Mouse (Mus musculus) hindbrain, embryonic 10.5 days (tissue): Measurements from ENCODE around the gene Nup85. TPM values are rescaled to one million over a fixed set of nuclear protein-coding genes. Genes with fewer than 3 reads are reported as not detected.

Experiments
- DNase-seq: peaks from one replicate; pipeline ENCODE4 v3.0.0-alpha.2; 2017; ENCODE audit warnings: low spot score
- H3K27ac ChIP-seq: fragments of 300-500 bp; sonication (generic); 2 replicates; pipeline ENCODE4 v1.5.1; 2016; ENCODE audit warnings: mild to moderate bottlenecking, moderate library complexity
- H3K27me3 ChIP-seq: fragments of 300-500 bp; sonication (generic); 2 replicates; pipeline ENCODE4 v1.6.1; 2016; ENCODE audit warnings: mild to moderate bottlenecking; ENCODE audit not compliant: poor library complexity, insufficient read depth, severe bottlenecking
- H3K36me3 ChIP-seq: fragments of 300-500 bp; sonication (generic); 2 replicates; pipeline ENCODE4 v1.6.1; 2016; ENCODE audit warnings: mild to moderate bottlenecking, moderate library complexity
- H3K4me1 ChIP-seq: fragments of 300-500 bp; sonication (generic); replicated peaks from 2 replicates; pipeline ENCODE4 v1.6.1; 2016; ENCODE audit warnings: mild to moderate bottlenecking
- H3K4me3 ChIP-seq: fragments of 300-500 bp; sonication (generic); 2 replicates; pipeline ENCODE4 v1.5.1; 2016; ENCODE audit warnings: mild to moderate bottlenecking, moderate library complexity
- H3K9me3 ChIP-seq: fragments of 300-500 bp; sonication (generic); 2 replicates; pipeline ENCODE4 v1.6.1; 2016; ENCODE audit warnings: mild to moderate bottlenecking, moderate library complexity
- WGBS: fragments of 180-500 bp; shearing (Covaris S2); methylation state at CpG from one replicate; pipeline ENCODE4 v1.1.7; 2016; 5-methylcytosine and 5-hydroxymethylcytosine counted together
- polyA plus RNA-seq: library from polyadenylated mRNA; unstranded; fragments of >200 nt; fragmentation: Nextera tagmentation; extraction: Ambion mirVana; gene quantifications from 2 replicates; pipeline ENCODE4 v1.2.1, GENCODE M21; 2016

The Nup85 gene
- polyA plus RNA-seq, 1 experiment from 2014 or later, result 192 TPM

DNA sequence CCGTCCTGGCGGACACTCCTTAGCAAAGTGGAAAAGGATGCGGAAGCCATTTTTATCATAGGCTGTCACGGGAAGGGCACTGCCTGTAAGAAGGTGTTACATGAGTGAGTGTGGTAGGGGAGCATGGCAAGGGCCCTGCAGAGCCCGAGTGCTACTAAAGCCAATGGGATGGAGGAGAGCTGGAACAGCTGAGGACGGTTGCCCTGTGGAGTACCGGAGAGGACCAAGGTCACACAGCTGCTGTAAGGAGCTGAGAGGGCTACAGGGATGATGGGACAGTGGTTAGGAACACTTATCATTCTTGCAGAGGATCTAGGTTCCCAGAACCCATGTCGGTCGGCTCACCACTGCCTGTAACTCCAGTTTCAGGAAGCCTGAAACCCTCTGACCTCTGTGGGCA, 22.2 kb downstream of the Nup85 start:
- WGBS, result 92% methylated on average over 9 of the region's 9 CpGs
- Histone ChIP-seq H3K9me3 (no peaks in the 10 kb centered on the region), H3K27me3 (no peaks in the 10 kb centered on the region), H3K4me1 (no peaks in the 10 kb centered on the region; the same call in 1 of the 2 replicates), H3K36me3 (peaks cover 97% of the 10 kb centered on the region), H3K27ac (no peak overlapping the region), H3K4me3 (no peak overlapping the region)
- no peak for DNase-seq

GRCm38 (mm10) chr11:115587984-115588383, 23.8 kb downstream of the Nup85 start:
- no peaks in the 10 kb centered on the region for H3K9me3 ChIP-seq
- WGBS, result 80% methylated on average over 9 of the region's 9 CpGs
- no peak for DNase-seq
- H3K27me3 ChIP-seq, result no peaks in the 10 kb centered on the region
- no peaks in the 10 kb centered on the region; the same call in 1 of the 2 replicates for H3K4me1 ChIP-seq
- H3K27ac ChIP-seq, result no peak overlapping the region
- no peak overlapping the region for H3K4me3 ChIP-seq
- H3K36me3 ChIP-seq, result peaks cover 97% of the 10 kb centered on the region

GRCm38 (mm10) chr11:115590526-115591075, 26.4 kb downstream of the Nup85 start:
- Histone ChIP-seq H3K9me3 (no peaks in the 10 kb centered on the region), H3K4me1 (no peaks in the 10 kb centered on the region; the same call in 1 of the 2 replicates), H3K27me3 (no peaks in the 10 kb centered on the region), H3K27ac (no peak overlapping the region), H3K36me3 (peaks cover 97% of the 10 kb centered on the region), H3K4me3 (no peak overlapping the region)
- 86% methylated on average over 2 of the region's 2 CpGs for WGBS
- no peak for DNase-seq

DNA sequence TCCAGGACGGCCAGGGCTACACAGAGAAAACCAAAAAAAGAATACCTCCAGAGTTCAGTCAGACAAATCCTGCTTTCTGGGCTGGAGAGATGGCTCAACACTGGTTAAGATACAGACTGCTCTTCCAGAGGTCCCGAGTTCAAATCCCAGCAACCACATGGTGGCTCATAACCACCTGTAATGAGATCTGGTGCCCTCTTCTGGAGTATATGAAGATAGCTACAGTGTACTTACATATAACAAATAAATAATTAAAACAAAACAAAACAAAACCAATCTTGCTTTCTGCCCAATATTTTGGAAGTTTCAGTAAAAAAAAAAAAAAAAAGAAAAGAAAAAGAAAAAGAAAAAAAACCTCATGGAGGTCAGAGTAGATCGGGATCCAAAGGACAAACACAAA, 31.0 kb downstream of the Nup85 start:
- Histone ChIP-seq H3K4me3 (no peak overlapping the region), H3K9me3 (no peaks in the 10 kb centered on the region), H3K27ac (no peak overlapping the region), H3K36me3 (peaks cover 96% of the 10 kb centered on the region), H3K4me1 (no peaks in the 10 kb centered on the region), H3K27me3 (no peaks in the 10 kb centered on the region)
- WGBS, result 96% methylated on average over 3 of the region's 3 CpGs
- no peak for DNase-seq

- no peak for DNase-seq
- Histone ChIP-seq H3K27ac (no peak overlapping the region), H3K36me3 (peaks cover 85% of the 10 kb centered on the region), H3K9me3 (no peaks in the 10 kb centered on the region), H3K27me3 (no peaks in the 10 kb centered on the region), H3K4me3 (no peak overlapping the region), H3K4me1 (peaks cover 18% of the 10 kb centered on the region)
- WGBS, result 96% methylated on average over 4 of the region's 4 CpGs
Measured at GRCm38 (mm10) chr11:115598309-115598708, 34.1 kb downstream of the Nup85 start.

GRCm38 (mm10) chr11:115599722-115600121, 35.5 kb downstream of the Nup85 start:
- no peaks in the 10 kb centered on the region for H3K9me3 ChIP-seq
- no peaks in the 10 kb centered on the region for H3K27me3 ChIP-seq
- no peak for DNase-seq
- peaks cover 71% of the 10 kb centered on the region for H3K36me3 ChIP-seq
- H3K4me1 ChIP-seq, result peaks cover 27% of the 10 kb centered on the region
- WGBS, result 94% methylated on average over 7 of the region's 7 CpGs
- no peak overlapping the region for H3K27ac ChIP-seq
- H3K4me3 ChIP-seq, result no peak overlapping the region

- no peak for DNase-seq
- H3K4me3 ChIP-seq, result no peak overlapping the region
- H3K4me1 ChIP-seq, result peaks cover 38% of the 10 kb centered on the region
- H3K27ac ChIP-seq, result no peak overlapping the region
- H3K27me3 ChIP-seq, result no peaks in the 10 kb centered on the region
- no peaks in the 10 kb centered on the region for H3K9me3 ChIP-seq
- H3K36me3 ChIP-seq, result peaks cover 68% of the 10 kb centered on the region
- WGBS, result 99% methylated on average over 15 of the region's 15 CpGs
Measured at GRCm38 (mm10) chr11:115600743-115601142, 36.5 kb downstream of the Nup85 start.

GRCm38 (mm10) chr11:115601174-115601573, 36.9 kb downstream of the Nup85 start:
- H3K27ac ChIP-seq, result no peak overlapping the region
- H3K36me3 ChIP-seq, result peaks cover 68% of the 10 kb centered on the region
- H3K9me3 ChIP-seq, result no peaks in the 10 kb centered on the region
- H3K27me3 ChIP-seq, result no peaks in the 10 kb centered on the region
- WGBS, result 98% methylated on average over 4 of the region's 4 CpGs
- no peak for DNase-seq
- H3K4me3 ChIP-seq, result no peak overlapping the region
- H3K4me1 ChIP-seq, result peaks cover 40% of the 10 kb centered on the region

DNA sequence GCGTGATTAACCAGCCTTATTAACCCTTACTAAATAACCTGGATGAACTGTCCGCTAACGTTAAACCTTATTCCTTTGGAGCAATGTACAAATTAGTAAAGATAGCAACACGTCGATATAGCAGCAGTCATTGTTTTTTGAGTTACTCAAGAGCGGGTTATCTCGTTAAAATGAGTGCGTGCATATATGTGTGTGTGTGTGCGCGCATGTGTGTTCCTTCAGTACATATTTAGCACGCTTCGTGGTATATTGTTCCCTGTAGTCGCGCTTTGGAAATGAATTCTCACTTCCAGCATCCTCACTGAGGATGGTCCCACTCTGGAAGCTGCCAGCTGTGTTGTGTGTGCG, 38.9 kb downstream of the Nup85 start:
- Histone ChIP-seq H3K4me3 (peak overlapping the region; percentile 80), H3K9me3 (no peaks in the 10 kb centered on the region), H3K27ac (peak overlapping the region; percentile 99), H3K27me3 (no peaks in the 10 kb centered on the region), H3K36me3 (peaks cover 68% of the 10 kb centered on the region), H3K4me1 (peaks cover 40% of the 10 kb centered on the region)
- DNase-seq, result no peak
- 8% methylated on average over 15 of the region's 15 CpGs for WGBS

- Histone ChIP-seq H3K36me3 (peaks cover 69% of the 10 kb centered on the region), H3K9me3 (no peaks in the 10 kb centered on the region), H3K4me1 (peaks cover 40% of the 10 kb centered on the region), H3K4me3 (peak within 1 kb of the TSS; percentile 80), H3K27ac (peak within 1 kb of the TSS; percentile 99), H3K27me3 (no peaks in the 10 kb centered on the region)
- peak; percentile 89 for DNase-seq
- WGBS, result under 1% methylated on average over 93 of the region's 93 CpGs
Measured at GRCm38 (mm10) chr11:115603476-115604303, 39.5 kb downstream of the Nup85 start, which contains the start of the genes Mrps7 and Gga3. Gene Mrps7, plus strand, starts transcription at chr11:115603925. Gene Gga3, minus strand, starts transcription at chr11:115604051.

DNA sequence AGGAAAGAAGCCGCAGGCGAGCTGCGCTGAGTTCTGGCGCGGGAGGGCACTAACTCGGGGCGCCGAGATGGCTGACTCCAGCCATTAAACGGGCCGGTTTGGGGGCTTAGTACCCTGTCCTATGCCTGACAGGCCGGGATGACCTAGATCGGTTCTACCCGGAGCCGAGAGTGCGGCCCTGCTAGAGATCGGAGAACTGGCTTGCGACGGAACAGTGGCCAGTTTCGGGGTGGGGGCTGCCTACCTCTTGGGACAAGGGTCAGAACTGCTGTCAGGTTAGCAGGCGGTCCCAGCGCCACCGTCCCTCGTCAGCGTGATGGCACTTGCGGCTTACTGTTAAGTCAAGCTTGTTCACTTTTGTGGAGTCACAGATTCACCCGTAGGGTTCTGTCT, 40.1 kb downstream of the Nup85 start:
- H3K4me3 ChIP-seq, result peak overlapping the region; percentile 80
- under 1% methylated on average over 26 of the region's 26 CpGs for WGBS
- DNase-seq, result no peak

DNA sequence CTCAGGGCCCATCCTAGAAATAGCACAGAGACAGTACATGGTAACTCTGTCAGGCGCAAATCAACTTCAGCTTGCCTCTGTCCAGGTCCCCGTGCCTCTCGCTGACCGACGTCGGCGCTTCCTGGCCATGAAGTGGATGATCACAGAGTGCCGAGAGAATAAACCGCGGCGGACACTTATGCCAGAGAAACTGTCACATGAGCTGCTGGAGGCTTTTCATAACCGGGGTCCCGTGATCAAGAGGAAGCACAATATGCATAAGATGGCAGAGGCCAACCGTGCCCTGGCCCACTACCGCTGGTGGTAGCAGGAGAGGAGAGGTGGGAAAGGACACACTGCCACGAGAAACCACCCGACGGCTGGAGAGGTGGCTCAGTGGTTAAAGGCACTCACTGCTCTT, 42.5 kb downstream of the Nup85 start:
- Histone ChIP-seq H3K36me3 (peaks cover 54% of the 10 kb centered on the region), H3K27me3 (no peaks in the 10 kb centered on the region), H3K4me3 (no peak overlapping the region), H3K27ac (no peak overlapping the region), H3K4me1 (peaks cover 45% of the 10 kb centered on the region), H3K9me3 (no peaks in the 10 kb centered on the region)
- 96% methylated on average over 18 of the region's 18 CpGs for WGBS
- no peak for DNase-seq

More for the DNA sequence above, 40.1 kb downstream of the Nup85 start:
- Histone ChIP-seq H3K9me3 (no peaks in the 10 kb centered on the region), H3K4me1 (peaks cover 40% of the 10 kb centered on the region), H3K36me3 (peaks cover 70% of the 10 kb centered on the region), H3K27ac (peak overlapping the region; percentile 99), H3K27me3 (no peaks in the 10 kb centered on the region)
